Mouse (Mus musculus) CH12F3 (cell line): Measurements from ENCODE around the gene Rxylt1.

Experiments
- in situ Hi-C: fragments of 300-500 bp; cut with MboI; formaldehyde crosslinking; loops from 2 replicates; pipeline ENCODE4 v1.14.3; 2020; ENCODE audit warnings: low sequenced_read_pairs

The Rxylt1 gene

GRCm38 (mm10) chr10:122096980-122097844 is at the start of gene Rxylt1:
Rxylt1 (minus strand) TSS chr10:122097371.
- in situ Hi-C loops: no loop called here

DNA sequence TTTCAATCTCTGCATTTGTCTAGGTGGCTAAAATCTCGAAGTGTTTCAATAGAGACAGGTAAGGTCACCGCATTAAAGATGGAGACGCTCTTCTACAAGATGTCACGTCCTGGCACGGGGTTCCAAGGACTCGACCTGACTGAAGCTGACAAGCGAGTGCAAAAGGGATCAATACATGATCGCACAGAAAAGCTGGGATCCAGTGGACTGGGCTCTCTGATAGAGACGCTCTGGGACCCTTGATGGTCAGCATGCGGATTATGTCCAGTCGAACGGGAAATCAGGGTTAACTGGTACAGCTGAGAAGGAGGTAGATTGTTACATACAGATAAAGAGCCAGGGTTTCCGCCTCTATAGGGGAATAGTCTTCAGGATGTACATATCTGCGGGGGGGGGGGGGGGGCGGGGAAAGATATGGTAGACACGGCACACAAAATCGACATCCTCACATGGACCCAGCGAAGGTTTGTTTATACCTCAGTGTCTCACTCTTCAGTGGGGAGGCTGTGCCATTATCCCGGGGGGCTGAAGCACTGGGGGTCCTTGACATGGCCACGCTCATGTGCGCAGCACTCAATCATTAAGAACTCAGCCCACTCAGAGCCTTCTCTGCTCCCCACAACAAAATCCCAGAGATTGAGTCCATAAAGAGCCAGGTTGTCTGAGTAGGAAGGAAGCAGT is 24.3 kb upstream of the Rxylt1 start:
- in situ Hi-C loops: loop anchor here (25.0 kb wide), 1 partner anchor 416 kb away; no protein-coding TSS in a partner anchor

GRCm38 (mm10) chr10:122120500-122121289 is 23.5 kb upstream of the Rxylt1 start:
- in situ Hi-C loops: loop anchor here (25.0 kb wide), 1 partner anchor 417 kb away; no protein-coding TSS in a partner anchor

GRCm38 (mm10) chr10:122119451-122119850 is 22.3 kb upstream of the Rxylt1 start:
- in situ Hi-C loops: loop anchor here (25.0 kb wide), 1 partner anchor 418 kb away; no protein-coding TSS in a partner anchor

GRCm38 (mm10) chr10:122116636-122117035 is 19.5 kb upstream of the Rxylt1 start:
- in situ Hi-C loops: loop anchor here (25.0 kb wide), 1 partner anchor 421 kb away; no protein-coding TSS in a partner anchor

DNA sequence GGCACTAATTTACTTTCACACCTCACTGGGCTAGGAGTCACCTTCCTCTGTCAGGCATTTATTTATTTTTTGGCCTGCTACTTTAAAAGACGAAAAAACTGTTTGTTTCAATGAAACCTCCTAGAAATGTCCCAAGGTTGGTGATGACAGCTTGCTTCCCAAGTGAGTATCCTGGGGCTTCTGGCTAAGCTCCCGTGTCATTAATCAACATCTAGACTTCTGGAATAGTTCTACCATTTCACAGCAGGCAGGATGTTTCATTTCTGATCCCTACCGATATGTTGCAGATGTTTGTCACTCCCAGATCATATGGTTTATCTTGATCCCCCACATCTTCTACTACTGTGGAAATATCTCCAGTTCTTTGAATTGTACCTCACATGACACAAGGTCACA is 9.5 kb upstream of the Rxylt1 start:
- in situ Hi-C loops: loop anchor here (25.0 kb wide), 1 partner anchor 431 kb away; no protein-coding TSS in a partner anchor

DNA sequence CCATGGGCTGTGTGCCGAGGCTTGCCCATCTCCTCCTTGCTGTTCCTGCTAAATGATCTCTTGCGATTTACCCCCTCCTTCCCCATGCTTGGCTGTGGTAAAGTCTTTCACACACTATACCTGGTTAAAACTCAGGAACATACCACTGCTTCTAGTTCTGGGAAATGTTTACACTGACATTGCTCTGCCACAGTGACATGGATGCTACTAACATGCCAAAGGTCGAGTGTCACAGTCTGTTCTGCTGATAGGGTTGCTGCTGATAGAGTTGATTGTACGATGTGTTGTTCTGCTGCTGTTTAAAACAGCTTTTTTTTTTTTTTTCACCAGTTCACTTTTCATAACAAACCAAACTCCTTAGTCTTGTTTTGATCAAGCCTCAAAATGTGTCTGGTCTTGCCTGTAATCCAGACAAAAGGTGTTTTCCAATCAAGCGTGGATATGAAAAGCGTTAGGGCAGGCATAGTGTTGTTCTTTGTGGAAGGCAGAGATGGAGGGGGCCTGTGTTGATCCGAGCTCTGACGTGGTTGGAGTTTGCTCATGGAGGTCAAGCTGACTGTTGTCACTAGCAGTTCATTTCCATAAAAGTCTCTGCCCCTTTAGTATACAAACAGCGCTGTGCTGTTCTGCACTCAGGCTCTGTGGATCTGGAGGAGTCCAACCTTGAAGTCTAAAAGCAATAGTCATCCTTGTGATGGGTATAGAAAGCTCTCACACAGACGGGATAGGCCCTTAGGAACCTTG is 8.9 kb upstream of the Rxylt1 start:
- in situ Hi-C loops: loop anchor here (25.0 kb wide), 1 partner anchor 431 kb away; no protein-coding TSS in a partner anchor

DNA sequence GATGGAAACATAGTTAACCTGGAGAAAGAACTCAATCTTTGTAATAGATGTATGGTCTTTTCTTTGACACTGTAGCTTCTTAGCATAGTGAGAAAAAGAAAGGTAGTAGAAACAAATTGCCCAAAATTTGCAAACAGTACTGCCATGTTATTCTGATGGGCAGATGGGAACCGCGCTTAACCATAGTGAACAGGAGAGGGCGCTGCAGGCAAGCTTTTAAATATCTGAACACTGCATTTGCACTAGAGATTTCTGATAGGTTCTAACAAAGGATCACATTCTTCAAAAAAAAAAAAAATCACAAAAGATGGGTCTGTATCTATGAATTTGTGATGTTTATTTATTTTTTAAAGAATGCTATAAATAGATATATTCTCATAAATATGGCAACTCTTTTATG is 8.2 kb upstream of the Rxylt1 start:
- in situ Hi-C loops: loop anchor here (25.0 kb wide), 1 partner anchor 432 kb away; no protein-coding TSS in a partner anchor

DNA sequence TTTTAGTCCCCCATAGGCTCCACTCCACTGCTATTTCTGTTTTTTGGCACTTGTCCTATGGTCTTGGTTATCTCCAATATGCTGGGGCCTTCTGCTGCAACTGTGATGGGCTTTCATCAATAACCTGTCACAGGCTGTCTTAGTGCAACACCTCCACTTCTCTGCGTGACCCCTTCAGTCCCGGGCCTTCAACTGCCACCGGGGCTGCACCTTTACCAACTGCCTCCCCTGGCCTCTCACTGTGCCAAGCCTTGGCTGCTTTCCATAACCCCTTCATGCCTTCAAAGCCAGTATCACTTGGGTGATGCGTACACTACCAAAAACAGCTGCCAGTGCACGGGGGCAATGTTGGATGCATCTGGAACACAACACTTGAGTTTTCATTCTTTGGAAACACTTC is 5.5 kb upstream of the Rxylt1 start:
- in situ Hi-C loops: loop anchor here (25.0 kb wide), 1 partner anchor 435 kb away; no protein-coding TSS in a partner anchor

GRCm38 (mm10) chr10:122096462-122096979 is 650 bp downstream of the Rxylt1 start:
- in situ Hi-C loops: no loop called here

- in situ Hi-C loops: no loop called here
Observed at GRCm38 (mm10) chr10:122090472-122090871, 6.7 kb downstream of the Rxylt1 start.

DNA sequence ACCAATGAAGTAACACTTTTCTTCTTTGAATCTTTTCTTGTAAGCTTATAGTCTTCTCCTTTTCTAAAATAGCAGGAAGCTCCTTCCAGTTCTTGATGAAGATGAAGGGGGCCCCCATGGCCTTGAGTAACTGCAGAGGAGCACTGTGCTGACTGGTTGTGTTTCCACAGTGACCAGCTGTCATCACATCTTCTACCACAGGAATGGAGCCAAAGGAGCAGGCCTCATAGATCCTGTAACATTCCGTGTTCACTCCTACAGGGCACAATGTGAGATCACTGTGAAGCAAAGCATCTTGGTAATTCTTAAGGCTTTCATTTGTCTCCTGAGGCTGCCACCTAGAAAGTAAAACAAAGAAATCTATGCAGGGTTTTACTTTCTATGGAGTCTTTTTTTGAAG is 15.8 kb downstream of the Rxylt1 start:
- in situ Hi-C loops: no loop called here

GRCm38 (mm10) chr10:122069153-122069552 is 28.0 kb downstream of the Rxylt1 start:
- in situ Hi-C loops: no loop called here

GRCm38 (mm10) chr10:122055826-122056225 is 41.3 kb downstream of the Rxylt1 start:
- in situ Hi-C loops: no loop called here

DNA sequence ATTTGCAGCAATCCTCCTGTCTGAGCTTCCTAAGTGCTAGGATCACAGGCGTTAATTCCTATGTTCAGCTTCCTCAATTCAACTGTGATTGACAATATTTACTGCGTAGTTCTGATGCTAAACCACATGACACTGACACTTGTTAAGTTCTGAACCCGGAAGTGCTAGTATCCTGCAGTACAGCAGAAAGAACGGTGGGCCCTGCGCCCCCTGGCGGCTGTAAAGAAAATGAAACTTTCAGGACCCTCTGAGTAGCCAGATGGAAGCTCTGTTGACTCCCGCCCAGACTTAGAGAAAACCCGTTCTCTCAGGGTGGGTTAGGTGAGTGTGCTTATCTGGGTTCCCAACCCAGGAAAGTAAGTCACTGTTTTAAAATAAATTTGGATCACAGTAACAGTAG is 42.6 kb downstream of the Rxylt1 start:
- in situ Hi-C loops: no loop called here

- in situ Hi-C loops: no loop called here
Observed at GRCm38 (mm10) chr10:122051831-122052230, 45.3 kb downstream of the Rxylt1 start.

- in situ Hi-C loops: no loop called here
Observed at GRCm38 (mm10) chr10:122047727-122048365, 49.3 kb downstream of the Rxylt1 start.

- in situ Hi-C loops: no loop called here
Observed at GRCm38 (mm10) chr10:122046904-122047726, 50.1 kb downstream of the Rxylt1 start, which contains the start of gene Srgap1. Srgap1 (minus strand) TSS chr10:122047315.
